Mouse (Mus musculus) heart, postnatal 25 days (tissue): ENCODE measurements at regions not wholly inside any gene's neighbourhood (a gene's known extent, or its start where the extent isn't known, plus 50 kb on each side); places are given as distances from the start of the nearest gene placed in this dataset.

ENCODE experiments used
- DNase-seq: peaks from one replicate; pipeline ENCODE4 v3.0.0; 2022; ENCODE audit warnings: low spot score
- intact Hi-C: fragments of 180-260 bp; cut with DNase I; formaldehyde crosslinking; loops from one replicate; pipeline ENCODE4 v1.15.1; 2025

DNA sequence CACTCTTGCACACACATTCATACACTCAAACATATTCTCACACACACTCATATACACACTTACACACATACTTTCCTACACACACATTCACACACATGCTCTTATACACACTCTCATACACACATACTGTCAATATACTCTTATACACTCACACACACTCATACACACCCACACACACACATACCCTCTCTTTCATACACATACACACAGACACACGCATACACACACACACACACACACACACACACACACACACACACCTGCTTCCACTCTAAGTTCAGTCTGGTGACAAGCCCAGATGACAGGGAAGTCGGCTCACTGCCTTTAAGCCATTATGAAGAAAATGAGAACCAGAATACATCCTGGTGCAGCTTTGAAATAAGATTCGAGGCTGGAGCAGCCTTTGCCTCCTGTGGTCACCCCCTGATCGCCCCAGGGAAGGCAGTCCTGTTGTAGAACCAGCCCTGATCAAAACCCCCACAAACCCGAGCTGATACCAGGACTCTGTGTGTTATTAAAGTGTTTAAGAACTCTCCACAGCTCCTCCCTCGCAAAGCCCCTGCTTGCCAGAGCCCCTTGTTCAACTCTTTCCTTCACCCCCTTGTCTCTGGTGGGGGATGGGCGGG is 230.3 kb downstream of the Tle3 start:
- intact Hi-C loops: no loop called here
- no peak for DNase-seq

DNA sequence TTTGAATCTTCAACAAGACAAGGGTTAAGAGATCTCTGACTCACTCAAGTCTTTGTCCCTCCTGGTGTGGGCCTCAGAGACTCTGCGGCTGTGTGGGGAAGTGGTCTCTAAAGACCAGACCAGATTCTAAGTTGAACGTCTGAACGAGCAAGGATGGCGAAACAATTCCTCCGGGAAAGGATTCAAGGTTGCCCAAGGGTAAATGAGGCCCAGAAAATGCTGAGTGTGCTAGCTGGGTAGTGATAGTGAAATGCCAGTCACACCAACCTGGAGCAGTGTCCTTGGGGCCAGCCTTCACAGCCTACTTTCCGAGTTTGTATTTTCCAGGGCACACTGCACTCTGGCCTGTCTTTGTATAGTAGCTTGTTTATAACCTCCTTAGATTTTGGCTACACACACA is 229.7 kb downstream of the Tle3 start:
- intact Hi-C loops: no loop called here
- no peak for DNase-seq

DNA sequence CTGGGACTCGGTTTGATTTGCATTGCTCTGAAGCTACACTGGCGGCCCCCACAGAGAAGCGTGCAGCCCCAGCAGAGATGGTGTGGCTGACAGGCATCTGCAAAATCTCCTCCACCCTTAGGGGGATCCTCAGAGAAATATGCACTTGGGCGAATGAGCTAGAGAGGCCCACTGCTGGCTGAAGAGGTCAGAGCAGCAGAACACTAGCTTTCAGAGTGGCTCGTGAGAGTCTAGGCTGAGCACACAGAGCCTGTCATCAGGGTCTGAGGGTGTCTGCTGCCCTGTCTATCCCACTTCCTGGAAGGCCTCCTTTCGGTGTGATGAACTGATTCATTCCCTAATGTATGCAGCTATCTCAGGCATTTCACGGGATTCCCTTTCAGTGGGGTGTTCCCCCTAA is 225.1 kb downstream of the Tle3 start:
- DNase-seq: no peak
- intact Hi-C loops: no loop called here

DNA sequence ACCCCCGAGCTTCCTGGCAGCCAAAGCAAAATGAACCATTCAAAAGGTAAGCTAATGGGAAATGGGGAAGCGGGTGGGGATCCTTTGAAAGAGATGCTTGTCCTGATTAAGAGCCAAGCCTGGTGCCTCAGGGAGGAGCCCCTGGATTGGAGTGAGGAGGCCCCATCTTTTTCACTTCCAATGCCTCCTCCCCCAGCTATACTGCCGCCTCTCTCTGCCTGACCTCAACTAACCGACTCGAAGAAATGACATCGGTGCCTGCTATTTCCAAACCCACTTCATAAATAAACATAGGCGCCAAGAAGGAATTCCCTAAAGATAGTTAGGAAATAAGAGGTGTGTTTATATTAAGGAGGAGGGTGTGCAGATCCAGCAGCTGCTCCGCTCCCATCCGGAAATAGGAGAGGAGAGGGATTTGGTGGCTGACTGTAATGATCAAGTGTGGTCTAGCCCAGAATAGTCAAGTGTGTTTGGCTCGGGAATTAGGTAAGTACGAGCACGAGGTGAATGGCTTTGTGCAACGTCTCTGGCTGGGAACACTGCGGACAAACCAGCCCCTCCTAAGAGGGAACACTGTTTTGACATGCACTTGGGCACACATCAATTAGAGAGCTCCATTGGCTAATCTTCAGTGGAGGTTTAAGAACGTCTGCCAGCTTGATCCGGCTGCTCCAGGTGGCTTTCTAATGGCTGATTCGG is 224.4 kb downstream of the Tle3 start:
- DNase-seq: no peak
- intact Hi-C loops: no loop called here

DNA sequence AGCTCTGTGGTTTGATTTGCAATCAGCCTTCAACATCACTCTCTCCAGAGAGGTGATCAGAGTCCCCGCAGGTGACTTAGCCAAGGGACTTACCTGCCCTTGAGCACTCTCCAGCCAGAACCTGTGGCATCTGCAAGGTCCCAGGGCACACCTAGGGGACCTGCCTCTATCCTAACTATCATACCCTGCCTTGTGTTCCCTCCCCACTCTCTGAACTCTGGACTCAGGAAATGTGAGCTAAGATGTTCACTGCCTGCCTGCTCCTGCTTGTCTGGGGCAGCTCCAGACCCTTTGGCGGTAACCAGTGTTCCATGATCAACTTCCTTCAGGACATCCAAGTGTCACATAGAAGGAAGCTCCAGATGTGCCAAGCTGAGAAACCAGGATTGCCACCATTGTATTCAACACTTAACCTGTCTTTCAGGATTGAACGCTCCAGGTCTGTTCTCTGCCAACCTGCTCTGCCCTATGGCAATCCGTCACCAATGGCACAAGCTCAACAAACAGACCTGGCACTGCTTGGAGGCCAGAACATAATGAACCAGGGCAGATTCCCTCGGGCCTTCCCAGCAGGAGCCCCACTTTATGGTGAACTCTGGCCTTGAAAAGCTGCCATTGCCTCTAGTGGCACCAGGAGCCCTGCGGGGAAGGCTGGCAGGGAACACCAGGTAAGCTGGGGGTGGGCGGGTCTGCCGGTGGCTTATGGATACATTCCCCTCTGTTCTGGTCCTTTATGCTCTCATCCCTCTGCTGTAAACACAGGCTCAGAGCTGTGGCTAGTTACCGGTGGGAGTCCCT is 223.2 kb downstream of the Tle3 start:
- DNase-seq: no peak
- intact Hi-C loops: no loop called here

DNA sequence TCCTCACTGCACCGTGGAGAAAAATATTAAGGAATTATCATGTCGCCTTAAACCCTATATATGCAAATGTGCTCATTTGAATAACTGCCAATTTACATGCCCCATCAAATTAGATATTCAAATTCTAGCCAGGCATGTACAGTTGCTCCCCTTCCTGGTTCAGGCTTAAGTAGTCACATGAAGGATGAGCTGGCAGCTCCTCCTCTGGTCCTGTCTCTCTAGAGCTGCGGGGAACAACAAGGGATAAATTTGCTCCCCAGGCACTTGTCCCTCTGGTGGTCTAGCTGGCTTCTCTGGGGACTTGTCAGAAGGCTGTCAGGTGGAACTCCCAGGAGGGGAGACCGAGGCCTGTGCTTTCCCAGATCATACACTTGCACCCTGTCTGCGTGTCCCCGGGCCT is 221.8 kb downstream of the Tle3 start:
- intact Hi-C loops: no loop called here
- DNase-seq: no peak

DNA sequence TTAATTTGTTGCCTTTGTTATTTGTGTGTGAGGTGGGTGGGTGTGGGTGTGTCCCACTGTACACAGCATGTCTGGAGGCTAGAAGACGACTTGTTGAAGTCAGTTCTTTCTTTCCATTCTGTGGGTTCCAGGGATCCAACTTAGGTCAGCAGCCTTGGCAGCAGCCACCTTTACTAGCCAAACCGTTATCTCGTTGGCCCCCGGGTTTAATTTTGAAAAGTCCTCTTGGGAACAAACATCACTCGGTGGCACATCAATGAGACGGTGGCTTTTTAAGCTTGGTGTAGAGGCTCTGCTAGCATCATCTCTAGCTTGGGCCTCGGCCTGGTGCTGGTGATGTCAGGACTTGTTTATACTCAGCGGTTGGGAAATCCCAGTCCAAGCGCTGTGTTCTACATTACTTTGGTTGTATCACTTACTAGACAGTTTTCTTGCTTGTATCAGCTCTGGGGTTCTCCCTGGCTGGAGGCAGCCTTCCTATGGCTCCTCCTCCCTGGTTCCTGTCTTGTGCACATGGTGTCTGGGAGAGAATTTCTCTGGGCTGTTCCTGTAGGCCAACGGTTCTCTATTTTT is 217.6 kb downstream of the Tle3 start:
- intact Hi-C loops: no loop called here
- no peak for DNase-seq

DNA sequence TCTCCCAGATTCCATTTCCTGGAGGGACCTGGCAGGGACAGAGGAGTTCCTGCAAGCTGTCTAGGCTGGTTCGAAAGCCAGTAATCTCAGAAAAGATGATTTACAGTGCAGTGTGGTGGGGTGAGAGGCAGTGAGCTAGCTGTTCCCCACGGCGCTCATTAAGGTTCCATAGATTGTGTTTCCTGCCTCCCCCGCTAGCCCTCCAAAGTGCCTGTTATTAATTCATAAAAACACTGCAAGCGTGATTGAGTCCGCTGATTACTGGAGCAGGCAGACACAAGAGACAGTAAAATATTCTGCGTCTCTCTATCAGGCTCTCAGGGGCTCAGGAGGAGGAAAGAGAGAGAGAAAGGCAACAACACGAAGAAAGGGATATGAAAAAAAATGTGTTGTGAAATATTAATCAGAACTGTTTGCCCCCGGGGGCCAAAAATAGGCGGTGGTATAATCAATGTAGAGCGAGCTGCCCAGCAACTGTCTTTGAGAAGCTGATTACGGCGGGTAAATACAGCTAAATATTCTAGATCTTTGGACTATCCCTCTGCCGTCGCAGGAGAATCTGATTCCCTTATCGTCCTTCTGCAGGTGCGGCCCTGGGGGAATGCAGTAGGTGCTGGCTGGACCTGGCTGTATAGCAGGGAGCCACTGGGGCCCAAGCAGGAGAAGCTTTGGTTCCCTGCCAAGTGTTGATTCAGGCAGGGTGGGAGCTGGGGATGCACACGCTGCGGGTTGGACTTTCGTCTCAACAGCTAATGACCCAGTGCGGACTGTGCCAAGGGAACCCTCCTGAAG is 211.3 kb downstream of the Tle3 start:
- intact Hi-C loops: no loop called here

DNA sequence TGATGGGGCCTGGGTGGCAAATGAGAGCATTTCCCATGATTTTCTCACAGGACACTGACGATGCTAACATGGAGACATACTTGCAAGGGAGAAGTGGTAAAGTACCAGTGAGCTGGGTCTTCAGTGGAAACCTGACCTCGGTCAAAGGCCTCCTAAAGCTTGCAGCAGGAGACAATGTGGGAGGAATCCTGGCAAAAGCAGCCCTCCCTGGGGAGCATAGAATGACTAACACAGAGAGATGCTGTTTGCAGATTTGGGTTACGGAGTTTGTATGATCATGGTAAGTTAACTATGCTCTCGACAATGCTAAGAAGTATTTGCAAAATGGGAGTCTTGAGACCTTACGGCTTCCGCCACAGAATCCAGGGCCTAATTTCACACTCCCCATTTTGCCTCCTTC is 208.9 kb downstream of the Tle3 start:
- intact Hi-C loops: no loop called here
- DNase-seq: no peak

More for the DNA sequence above, 211.3 kb downstream of the Tle3 start:
- DNase-seq: no peak

DNA sequence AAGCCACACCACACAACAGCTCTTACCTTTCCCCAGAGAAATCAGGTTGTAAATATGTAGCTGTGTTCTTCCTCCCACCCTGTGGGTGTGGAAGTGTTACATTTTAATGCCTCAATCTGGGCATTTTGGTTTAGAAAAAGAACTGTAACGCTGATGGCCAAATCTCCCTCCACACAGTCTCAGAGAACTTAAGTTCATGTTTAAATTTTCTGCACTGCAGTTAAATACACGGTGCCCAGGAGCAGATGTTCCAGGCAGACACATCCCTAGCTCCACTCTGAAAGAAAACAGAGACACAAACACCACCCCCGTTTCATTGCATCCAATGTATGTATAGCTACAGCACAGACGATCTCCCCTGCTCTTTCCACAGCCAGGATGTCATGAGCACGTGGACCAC is 206.1 kb downstream of the Tle3 start:
- intact Hi-C loops: no loop called here
- no peak for DNase-seq

DNA sequence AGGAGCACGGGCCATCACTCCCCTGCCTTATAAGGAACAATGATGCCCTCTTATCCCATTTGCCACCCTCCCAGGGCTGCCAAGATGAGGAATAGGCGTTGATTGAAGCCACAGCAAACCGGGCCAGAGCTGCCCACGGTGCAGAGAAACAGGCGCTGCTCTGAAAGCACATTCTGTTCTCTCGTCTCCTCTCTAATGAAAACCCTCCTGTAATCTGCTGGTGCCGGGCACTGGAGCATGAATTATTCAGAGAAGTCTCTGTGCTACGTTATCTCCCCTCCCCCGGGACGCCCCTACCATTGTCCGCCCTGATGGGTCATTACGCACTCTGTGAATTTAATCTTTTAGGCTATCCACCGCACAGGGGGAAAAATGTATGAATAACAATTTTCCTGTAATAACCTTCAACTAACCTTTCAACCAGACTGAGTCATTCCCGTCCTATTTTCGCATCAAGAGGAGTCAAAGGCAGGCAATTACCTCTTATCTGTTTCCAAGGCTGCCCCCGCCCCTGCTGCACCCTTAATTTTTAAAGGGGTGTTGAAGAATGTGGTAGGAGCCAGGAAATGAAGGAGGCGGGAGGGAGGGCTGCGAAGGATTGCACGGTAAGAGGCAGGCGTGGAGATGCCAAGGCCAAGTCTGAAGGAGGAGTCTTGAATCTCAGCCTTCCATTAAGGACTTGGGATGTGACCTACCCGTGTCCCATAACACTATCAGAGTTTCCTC is 201.6 kb downstream of the Tle3 start:
- DNase-seq: no peak
- intact Hi-C loops: no loop called here

DNA sequence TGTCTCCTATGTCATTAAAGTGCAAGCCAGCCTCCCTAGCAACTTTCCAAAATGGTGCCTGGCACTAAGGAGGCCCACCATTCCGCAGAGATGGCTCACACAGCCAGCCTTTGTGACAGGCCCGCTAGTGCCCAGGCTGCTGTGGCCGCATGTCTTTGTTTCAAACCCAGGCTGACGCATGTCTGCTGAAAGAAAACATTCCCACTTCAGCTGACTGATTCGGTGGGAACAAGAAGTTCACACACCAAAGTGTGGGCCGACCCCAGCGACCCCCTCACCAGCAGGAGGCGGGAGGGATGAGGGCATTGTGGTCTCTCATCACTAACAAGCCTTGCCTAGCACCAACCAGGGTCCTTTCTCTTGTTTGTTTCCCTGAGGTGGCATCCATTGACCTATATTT is 190.9 kb downstream of the Tle3 start:
- no peak for DNase-seq
- intact Hi-C loops: no loop called here

DNA sequence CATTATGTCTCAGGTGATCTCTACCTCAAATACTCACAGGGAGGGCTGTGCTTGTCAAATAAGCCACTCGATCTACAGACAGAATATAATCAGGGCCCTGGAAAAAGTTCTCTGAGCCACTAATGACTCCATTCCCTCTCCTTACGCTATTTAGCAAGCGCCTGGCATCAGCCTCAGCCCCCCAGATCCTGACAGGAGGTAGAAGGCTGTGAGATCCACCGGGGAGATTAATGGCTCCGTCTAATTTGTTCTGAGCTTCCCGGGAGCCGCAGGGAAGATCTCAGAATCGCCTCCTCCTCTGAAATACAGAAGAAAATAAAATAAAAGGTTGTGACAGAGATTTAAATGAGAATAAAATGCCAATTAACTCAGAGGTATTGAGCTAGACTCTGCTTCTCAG is 189.4 kb downstream of the Tle3 start:
- intact Hi-C loops: no loop called here
- no peak for DNase-seq

DNA sequence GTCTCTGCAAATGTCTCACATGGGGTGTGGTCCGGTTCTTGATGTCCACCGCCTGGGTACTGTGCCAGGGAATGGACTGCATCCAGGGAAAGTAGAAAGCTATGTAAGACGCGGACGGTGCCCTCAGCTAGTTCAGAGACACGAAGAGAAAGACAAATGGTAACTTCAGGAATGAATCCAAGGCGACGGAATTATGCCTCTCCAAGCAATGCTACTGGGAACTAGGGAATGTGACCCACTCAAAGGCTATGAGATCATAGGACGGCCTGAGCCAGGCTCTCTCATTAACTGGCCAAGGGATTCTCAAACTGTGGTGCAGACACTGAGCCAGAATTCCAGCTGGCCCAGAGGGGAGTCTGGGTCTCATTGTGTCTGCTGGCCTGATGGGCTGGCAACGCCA is 186.5 kb downstream of the Tle3 start:
- intact Hi-C loops: no loop called here

DNA sequence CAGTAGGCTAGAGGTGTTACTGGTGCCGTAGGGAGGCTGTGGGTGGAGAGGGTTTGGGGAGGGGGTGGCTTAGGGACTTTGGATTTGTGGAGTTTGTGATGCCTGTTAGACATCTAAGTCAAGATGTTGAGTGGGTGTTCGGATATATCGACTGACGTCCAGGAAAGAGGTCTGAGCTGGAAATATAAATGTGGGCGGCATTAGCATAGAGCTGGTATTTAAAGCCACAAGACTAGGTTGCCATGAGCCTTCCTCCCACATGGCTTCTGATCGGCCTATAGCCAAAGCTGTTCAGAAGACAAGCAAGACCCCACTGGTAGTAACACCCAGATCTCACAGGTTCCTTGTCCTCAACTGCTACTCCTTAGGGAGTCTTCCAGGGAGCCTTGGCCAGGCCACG is 184.9 kb downstream of the Tle3 start:
- intact Hi-C loops: no loop called here
- DNase-seq: no peak

More for the DNA sequence above, 186.5 kb downstream of the Tle3 start:
- peak; percentile 60 for DNase-seq

DNA sequence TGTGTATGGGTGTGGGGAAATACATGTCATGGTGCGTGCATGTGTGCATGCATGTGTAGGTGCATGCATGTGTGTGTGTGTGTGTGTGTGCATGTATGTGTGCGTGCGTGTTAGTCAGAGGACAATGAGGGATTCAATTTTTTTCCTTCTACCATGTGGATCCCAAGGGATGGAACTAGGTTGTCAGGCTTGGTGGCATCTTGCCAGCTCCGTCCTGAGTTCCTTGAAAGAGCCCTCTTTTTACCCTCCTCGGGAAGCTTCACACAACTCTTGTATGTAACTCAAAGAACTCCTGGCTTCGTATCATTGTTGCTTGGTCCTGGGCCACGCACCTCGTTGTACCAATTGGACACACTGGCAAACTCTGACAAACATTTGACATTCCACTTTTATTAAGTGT is 183.0 kb downstream of the Tle3 start:
- intact Hi-C loops: no loop called here
- DNase-seq: no peak

DNA sequence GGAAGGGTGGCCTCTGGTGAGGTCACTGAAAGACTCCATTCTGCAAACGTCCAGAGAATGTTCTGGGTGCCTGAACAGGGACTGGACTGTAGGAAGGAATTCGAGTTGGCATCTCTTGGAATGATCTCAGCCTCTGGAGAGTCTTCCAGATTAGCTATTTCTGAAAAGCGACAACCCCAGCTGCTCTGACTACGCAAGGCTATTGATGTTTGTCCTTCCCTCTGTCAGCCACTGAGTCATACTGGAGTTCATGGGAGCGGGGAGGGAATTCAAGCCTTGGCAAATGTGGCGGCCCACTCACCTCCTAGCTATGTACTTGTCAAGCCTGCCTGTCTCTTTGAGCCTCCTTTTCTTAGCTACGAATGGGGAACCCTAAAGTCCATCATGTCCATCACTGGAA is 182.4 kb downstream of the Tle3 start:
- intact Hi-C loops: no loop called here
- DNase-seq: peak; percentile 62

DNA sequence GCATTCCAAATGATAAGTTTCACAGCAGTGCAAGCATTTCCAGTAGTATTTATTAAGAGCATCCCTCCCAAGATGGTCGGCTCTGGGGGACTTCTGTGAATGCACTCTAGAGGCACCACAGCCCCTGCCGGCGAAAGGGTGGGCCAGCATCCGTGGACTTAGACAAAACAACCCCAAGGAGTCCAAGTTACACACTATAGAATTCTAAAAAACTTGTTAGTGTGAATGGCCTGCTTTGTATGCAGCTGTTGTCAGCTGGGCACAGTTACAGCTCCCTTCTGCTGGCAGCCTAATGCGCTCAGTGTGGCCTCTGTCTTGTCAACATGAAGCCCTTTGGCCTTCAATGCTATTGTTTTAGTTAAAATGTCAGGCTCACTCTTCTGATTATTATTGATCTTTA is 181.5 kb downstream of the Tle3 start:
- DNase-seq: no peak
- intact Hi-C loops: no loop called here

DNA sequence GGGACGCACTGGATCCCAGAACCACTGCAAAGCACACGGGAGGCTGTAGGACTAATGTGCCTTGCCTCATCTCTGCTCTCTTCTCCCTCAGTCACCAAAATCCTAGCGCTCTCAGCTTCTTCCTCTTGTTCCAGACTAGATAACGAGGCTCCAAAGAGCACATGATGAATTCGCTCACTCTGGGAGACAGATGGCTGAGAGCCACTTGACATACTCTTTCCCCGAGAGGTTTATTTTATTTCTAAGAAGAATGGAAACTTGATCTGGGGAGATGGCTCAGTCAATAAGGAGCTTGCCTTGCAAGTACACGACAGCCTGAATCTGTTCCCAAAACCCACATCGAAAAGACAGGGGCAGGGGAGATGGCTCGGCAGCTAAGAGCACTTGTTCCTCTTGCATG is 179.2 kb downstream of the Tle3 start:
- DNase-seq: no peak
- intact Hi-C loops: no loop called here

DNA sequence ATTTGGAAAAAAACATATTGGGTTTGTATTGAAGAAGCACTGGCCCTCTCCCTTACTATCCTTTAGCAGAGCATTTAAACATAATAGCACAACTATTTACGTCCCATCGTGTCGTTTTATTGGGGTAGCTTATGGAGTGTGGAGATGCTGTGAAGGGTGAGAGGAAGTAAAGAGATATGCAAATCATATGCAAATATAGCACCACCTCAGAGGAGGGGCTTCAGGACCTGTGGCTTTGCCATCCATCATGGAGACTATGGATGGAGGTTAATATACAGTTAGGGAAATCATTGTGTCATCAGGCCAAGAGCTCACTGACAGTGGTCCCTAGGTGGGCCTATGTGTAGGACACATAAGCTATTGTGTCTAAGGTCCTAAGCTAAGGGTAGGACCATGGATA is 178.2 kb downstream of the Tle3 start:
- intact Hi-C loops: no loop called here

More for the DNA sequence above, 178.2 kb downstream of the Tle3 start:
- no peak for DNase-seq
